Mouse (Mus musculus): ENCODE data around the gene Lyve1.

Gene Lyve1

DNA sequence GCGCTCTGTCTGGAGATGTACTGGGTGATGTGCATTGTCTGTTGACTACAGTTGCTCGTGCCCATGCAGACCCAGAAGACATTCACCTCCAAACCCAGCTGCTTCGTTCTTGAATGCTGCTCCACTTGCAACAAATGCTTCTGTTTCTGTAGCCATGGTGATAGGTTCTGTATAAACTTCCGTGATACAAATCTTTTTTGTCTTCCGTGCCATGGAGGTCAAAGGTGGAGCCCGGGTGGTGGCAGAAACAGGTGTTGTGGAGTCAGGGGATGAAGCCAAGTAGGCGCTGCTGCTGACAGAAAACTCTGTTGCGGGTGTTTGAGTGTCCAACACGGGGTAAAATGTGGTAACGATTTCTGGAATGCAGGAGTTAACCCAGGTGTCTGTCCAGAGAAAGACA is 9.4 kb downstream of the Lyve1 start:
- DNase-seq (ENCODE audit: low spot score in 2 of 2): no peak

DNA sequence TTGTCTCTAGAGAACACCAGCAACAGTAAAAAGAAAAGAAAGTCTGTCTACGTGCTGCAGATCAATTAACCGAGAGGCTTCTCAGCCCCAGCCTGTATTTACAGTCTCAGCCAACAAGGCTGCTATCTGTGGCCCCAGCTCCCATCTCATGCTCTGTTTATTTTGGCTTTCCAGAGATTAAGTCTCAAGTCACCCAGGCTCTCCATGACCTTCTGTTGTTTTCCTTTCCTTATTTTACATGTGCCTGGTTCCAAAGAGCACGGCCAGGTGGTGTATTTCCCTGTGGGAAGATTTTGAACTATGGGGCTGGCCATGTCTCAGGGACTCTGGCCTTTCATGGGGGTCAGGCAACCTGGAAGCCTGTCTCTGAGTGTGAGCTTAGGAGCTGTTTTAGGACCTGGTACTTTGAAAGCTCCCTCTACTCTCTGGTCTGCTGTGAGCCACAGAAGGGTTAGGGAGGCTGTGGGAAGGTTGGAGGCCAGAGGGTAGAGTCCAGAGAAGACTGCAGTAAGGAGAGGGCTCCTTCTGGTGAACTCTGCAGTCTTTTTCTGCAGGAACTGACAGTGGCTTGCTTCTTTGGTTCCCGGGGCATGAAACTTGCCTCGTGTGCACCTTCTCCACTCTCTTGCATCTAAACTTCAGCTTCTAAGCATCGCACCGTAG is 11.4 kb downstream of the Lyve1 start:
- DNase-seq (ENCODE audit: low spot score in 2 of 2): no peak

DNA sequence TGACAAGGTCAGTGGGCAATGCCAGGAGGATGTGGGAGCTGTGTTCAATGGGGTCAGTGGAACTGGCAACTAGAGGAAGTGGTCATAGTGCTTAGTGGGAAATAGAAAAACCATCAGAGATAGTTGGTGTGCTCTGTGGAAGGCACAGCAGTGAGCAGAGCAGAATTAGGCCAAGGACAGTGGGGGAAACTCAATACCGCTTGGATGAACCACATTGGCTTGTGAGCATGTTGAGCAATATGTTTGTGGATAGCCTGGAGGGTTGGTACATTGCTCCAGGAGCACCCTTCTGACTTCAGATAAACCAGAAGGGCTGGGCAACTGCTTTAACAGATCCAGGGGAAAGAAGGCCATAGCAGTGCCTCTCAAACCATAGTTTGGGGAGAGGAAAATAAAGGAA is 14.7 kb downstream of the Lyve1 start:
- DNase-seq (ENCODE audit: low spot score in 2 of 2): no peak

DNA sequence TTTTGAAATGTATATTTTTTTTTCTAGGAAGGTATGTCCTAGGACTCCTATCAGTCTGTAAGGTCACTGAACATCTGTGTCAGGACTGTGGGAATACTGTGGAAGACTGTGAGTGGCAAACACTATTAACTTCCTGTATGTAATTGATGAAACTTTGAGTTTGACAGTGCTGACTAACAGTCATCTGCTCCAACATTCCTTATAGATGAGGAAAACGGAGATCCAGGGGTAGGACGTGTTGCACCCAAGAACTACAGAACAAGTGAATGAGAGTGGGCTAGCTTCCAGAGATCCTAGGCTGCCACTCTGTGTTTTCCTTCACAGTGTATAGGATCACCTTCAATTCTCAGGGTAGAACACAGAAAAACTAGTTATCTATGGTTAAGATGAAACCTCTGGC is 15.7 kb downstream of the Lyve1 start:
- DNase-seq (ENCODE audit: low spot score in 2 of 2): no peak

DNA sequence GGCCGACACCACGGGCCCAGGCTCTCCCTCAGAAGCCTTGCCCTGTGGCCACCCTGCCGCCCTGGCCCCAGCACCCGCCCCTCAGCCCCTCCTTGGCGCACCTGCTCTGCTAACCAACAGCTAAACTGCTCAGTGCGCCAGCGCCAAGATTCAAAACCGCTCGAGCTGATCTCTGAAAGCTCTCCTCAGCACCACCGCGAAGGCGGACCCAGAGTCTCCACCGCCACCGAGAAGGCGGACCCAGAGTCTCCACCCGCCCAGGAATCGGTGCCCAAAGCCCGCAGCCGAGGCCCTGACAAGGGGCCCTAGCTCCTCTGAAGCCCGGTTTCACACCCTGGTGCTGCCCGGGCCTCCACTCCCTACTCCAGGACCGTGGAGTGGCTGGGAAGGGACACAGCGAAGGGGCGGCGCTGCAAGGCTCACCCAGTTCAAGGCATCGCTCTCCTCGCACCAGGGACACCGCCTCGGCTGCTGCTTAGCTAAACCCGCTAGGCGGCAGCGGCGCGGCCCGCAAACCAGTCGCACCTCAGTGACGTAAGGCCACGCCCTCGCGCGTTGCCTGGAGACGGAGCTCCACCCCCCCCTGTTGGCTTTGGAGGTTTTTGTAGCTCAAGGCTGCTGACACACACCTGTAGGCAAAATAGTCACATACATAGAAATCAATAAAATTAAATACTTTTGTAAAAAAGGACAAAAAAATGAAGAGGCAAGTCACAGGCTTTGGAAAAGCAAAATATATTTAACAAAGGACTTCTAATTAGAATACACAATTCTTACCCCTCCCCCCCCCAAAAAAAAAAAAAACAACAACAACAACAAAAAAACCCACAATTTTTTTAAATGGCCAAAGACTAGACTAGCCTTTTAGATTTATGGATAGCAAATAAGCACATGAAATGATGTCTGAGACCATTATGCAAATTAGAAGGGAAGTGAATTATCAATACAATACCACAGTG is 18.8 kb downstream of the Lyve1 start, which contains the start of gene Rnf141:
TSS of gene Rnf141 (minus strand) at position 542 of the 959 bp plus-strand sequence.
- peak; percentile 95 to 97 for DNase-seq (ENCODE audit: low spot score in 2 of 2)

DNA sequence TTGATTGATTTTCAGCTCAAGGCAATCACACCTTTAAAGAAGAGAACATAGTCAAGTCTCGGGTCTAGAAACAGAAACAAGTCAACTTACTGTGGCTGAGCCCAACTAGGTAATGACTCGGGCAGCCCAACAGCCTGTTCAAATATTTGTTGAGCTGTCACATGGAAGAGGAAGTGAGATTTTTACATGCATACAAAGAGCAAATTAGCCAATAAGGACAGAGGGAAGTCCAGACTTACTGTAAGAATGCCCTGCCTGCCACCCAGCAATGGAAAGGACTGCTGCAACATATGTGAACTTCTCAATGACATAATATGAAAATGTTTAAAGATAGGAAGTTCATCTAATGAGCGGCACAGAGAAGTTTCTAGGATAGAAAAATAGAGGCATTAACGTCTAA is 22.7 kb downstream of the Lyve1 start:
- no peak for DNase-seq (ENCODE audit: low spot score in 2 of 2)

DNA sequence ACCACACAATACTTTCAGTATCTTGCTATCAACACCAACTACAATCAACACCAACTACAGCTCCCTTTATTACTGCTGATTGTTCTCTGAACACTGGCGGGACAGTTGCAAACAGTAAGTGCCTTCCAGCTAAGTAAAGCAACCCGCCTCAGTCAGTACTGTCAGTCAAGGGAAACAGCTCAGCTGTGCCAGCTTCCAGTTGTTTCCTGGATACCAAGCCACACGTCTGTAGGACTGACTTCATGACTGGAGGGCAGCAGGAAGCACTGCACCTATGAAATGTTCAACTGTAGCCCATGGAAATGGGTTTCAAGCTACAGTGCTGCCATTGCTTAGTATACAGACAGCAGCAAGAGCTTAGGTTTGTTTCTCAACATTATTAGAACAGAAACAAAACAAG is 28.5 kb downstream of the Lyve1 start:
- DNase-seq (ENCODE audit: low spot score in 2 of 2): no peak

DNA sequence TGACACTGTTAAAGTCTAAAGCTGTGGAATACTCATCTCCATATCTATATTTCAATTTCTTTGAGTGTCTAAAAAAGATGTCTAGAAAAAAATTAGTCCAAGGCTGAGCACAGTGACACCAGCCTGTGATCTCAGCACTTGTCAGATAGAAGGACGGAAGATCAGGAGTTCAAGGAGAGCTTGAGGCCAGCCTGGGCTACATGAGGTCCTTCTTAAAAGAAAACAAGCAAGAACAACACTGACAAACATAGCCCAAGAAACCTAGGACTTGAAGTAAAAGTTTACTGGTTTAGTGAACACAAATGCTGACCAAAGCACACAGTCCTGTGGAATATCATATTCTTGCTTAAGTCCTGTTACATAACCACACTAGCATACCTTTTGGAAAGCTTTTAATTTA is 29.0 kb downstream of the Lyve1 start:
- no peak for DNase-seq (ENCODE audit: low spot score in 2 of 2)

DNA sequence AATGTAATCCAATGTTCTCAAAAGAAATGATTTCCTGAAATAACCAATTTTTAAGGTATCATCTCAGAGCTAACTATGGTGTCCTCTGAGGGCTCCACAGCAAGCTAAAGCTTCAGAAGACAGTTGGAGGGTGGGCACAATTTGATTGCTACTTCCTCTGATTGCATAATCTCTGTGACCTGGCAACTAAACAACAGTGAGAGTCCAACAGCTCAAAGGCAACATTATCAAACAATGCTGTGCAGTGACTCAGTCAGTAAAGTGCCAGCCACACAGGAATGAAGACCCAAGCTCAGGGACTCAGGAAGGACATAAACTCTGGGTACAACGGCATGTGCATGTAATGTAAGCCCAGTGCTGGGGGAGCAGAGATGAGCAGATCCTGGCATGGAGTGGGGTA is 30.0 kb downstream of the Lyve1 start:
- DNase-seq (ENCODE audit: low spot score in 2 of 2): no peak

DNA sequence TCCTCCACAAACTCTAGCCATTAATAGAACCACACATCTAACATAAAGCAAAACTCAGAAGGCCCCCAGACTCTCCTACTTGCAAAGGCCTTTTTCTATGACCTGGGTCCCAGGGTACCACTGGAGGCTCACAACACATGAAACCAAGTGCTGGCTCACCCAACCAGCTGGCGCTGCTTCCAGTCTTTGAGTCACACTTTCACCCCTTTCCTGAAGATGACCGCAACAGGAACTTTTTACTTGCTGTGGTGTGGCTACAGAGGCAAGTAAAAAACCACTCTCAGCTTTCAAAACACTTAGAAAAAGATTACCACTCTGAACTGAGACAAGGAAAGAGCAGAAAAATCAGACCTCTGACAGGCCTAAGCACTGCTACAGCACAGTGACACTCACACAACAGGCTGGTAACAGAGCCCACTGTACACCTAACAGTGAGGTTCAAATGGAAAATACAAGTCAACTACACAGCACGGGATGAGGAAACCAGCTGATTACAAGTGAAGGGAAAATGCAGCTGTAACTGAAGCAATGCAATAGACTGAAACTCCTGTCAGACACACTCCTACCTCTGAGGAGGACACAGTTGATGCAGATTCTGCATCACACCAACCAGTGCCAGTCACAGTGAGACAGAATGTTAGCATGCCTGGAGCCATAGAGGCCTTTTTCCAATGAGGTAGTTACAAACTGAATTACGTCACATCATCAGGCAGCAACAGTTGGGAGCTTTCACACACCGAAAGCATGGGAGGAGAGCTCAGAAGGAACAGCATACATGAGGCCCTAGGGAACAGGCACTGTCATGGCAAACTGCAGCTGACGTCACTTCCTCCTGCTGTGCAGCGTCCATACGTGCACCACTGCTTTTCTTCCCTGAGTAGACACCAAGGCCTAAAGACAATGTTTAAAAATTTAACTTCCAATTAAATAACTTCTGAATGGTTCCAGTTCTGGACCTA is 38.8 kb downstream of the Lyve1 start:
- no peak for DNase-seq (ENCODE audit: low spot score in 2 of 2)

DNA sequence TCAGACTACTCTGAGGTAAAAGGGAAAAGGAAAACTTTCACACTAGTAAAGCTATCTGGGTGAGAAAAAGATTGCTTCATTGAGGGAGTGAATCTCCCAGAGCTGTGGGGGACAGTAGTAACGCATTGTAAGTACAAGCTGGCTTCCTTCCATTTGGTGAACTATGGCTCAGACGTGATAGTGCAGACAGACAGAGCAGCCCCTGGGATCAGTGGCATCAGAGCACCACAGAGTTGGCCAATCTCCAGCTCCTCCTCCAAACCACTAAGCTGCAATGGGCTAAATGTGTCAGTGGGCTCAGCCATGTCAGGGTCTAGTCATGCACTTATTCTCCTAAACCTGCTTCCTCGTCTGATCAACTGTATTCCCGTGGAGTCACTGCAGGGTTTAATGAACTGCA is 39.4 kb downstream of the Lyve1 start:
- no peak for DNase-seq (ENCODE audit: low spot score in 2 of 2)

DNA sequence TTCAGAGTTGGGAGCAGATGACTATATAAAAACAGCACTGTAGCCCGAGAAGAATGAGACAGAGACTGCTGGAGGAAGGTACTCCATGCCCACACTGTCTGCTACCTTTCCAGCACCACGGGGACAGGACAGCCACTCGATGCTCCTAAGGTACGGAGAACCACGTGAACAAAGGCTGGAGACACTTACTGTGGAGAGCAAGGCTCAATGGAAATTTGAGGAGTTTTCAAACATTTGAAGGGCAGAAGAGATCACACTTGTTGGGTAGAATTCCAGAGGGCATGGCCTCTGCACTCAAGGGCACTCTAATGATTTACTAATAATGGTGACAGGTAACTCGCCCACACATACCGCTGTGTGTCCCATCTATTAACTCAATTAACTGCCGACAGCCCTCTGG is 40.0 kb downstream of the Lyve1 start:
- no peak for DNase-seq (ENCODE audit: low spot score in 2 of 2)

DNA sequence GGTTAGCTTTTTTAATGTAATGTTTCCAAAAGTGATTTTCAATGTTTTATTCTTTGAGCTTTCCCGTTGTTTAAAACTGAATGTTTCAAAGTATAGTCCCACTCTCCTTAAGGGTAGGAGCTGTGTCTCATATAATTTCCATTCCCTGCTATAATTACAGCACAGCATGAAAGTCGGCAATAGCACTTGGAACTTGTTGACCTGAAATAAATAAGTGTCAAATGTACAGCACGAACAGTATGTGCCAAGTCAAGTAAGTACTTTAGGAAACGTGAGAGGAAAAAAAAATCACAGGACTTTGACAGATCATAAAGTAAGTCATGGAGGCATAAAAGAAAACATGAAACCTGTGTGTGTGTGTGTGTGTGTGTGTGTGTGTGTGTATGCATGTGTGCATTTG is 41.0 kb downstream of the Lyve1 start:
- DNase-seq (ENCODE audit: low spot score in 2 of 2): no peak

DNA sequence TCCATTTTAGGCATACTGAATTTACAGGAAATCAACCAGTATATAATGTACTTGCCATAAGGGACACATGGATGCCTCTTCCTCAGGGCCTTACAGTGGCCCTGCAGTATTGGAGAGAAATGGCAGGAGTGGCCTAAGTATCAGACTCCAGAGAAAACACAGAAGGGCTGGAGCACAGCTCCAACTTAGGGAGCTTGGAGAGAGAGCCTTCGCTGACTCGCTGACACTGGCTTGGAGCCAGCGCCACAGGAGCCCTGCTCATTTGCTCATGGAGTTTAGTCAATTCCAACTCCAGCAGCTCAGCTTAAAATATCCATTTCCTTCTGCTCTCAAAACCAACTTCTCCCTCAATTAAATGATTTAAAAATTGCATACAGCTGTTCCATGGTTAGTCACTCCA is 41.4 kb downstream of the Lyve1 start:
- no peak for DNase-seq (ENCODE audit: low spot score in 2 of 2)

DNA sequence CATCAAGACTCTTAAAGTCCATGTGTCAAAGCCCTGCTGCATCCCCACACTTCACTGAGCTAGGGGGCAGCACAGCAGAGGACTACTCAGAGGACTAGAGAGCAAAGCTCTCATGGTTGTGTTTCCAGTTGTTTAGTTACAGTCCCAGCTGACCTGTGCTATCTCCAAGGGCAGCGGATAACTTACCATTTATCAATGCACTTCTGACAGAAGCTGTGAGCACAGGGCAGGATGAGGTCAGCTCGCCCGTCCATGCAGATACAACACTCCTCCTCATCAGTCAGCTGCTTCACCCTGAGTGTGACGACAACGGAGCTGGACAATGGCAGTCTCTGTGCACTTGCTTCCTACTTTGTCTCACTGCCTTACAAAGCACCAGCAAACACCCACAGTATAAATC is 42.0 kb downstream of the Lyve1 start:
- no peak for DNase-seq (ENCODE audit: low spot score in 2 of 2)

DNA sequence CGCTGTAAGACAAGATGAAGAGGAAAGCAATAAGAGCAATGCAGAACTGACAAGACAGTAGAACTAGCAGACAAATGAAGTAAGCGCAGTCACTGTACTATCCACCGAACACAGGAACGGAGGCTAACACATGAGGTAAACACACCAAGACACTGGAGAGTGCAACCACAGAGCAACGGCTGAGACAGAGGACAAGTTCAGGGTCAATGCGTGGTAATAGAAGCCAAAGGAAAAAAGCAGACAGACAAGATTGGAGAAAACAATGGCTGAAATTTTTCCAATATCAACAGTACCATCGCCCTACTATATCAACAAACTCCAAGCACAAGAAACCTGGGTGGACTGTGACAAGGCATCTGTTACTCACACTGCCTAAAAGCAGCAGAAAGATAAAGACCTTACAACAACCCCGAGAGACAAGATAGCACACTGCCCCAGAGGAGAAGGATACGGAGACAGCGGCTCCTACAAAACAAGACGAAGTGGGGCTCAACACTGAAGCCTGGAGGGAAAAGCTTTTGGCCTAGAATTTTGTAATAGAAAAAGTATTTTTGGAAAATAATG is 44.2 kb downstream of the Lyve1 start:
- no peak for DNase-seq (ENCODE audit: low spot score in 2 of 2)

DNA sequence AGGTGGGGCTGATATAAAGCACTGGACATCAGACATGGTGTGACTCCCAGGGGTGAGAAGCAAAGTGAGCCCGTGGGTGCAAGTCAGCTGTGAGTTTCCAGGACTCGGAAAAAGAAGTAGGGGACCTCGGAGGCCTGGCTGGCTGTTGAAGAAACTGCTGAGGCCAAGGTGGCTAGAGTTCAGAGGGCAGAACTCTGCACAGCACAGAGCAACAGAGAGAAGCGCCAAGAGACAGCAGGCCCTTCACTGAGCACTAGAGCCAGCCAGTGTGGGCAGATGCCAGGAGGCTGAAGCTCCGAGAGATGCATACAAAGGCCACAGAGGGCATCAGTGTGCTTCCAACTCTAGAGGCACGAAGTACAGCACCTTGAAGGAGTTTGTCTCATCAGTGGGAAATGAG is 44.8 kb downstream of the Lyve1 start:
- DNase-seq (ENCODE audit: low spot score in 2 of 2): no peak

DNA sequence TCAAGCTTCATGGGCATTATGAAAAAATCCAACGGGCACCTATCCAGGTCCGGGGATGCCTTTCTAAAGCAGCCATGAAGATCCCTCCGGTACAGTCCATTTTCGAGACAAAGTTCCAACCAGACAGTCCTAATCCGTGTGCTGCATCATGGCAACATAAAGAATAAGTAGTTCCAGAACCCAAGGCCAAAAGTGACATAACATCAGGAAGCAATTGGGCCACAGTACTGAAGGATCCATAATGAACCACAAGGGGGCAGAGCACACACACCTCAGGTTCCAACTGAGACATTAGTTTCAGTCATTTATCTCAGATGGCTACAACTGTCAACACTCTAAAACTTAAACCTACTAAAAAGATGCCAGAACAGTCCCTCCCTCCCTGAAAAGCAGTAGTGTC is 47.0 kb downstream of the Lyve1 start:
- DNase-seq (ENCODE audit: low spot score in 2 of 2): peak in 1 of 2 experiments; percentile 65

DNA sequence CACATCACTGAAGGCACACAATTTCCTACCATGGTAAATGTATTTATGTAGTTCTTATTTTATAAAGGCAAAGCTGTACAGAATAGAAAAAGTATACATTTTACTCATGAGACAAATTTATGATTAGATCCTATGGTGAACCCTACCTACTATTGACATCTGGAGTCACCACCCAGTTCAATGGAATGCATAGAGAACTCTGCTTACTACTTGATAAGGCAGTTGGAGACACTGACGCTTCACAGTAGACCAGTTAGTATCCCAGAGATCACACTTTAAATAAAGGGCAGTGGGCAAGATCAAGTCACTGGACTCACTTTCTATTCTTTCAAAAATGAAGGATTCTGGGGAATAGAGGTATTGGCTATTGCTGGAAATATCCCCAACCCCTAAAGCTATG is 49.1 kb downstream of the Lyve1 start:
- no peak for DNase-seq (ENCODE audit: low spot score in 2 of 2)

DNA sequence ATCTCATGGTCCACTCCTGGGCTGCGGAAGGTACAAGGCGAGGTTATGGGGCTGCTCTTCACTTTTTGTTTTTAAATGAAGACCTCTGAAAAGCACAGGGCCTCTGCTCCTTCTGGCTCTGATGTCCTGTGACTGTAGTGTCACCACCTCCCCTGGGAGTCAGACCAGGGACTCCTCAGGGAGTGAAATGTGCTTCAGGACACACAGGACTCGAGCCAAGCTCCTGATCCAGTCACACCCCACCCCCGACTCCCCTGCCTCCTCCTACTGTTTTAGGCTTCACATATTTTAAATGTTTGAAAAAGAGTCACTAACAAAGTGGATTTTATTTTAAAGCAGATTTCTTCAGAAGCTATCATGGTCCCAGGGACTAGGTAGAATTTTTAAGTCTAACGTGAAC is 51.5 kb downstream of the Lyve1 start:
- DNase-seq (ENCODE audit: low spot score in 2 of 2): no peak

DNA sequence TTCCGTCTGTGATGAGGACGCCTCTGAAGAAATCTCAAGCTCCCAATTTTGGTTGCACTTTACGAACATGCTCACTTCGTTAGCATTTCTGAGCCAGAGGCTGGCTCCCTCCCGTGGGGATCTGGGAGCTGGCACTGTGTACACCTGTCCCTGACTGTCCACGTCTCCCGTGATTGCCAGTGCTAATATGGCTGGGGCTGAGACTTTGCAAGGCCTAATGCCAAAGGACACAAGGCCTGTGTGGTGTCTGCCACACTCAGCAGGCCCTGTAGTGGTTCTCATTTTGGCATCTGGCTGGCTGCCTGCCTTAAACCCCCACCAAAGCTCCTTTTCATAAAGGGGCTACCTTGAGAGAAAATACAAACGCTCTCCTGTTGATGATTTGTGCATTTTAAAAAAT is 52.0 kb downstream of the Lyve1 start:
- DNase-seq (ENCODE audit: low spot score in 2 of 2): peak in 1 of 2 experiments; percentile 12
